Mouse (Mus musculus): Measurements from ENCODE around the gene Bcl2l15. TPM values are rescaled to one million over a fixed set of nuclear protein-coding genes. Genes with fewer than 3 reads are reported as not detected.
"Not testable (repeated sequence)": the region's sequence is repeated elsewhere in the genome, so short reads cannot be mapped to it uniquely, and the experiment has no call there.

Bcl2l15 gene
- polyA plus RNA-seq, 1 experiment from 2014 or later = 0.42 TPM

GRCm38 (mm10) chr3:103835272-103835950 is 3.0 kb downstream of the Bcl2l15 start:
- Histone ChIP-seq H3K27me3 (no peaks in the 10 kb centered on the region), H3K9ac (replicated peaks) (no peak overlapping the region), H3K9me3 (no peaks in the 10 kb centered on the region), H3K4me2 (replicated peaks) (no peak overlapping the region), H3K27ac (replicated peaks) (no peak overlapping the region), H3K4me3 (no peak overlapping the region), H3K36me3 (no peaks in the 10 kb centered on the region), H3K4me1 (no peaks in the 10 kb centered on the region)
- no peak for ATAC-seq (ENCODE audit: low FRiP score, low read depth)
- WGBS = 77% methylated on average over 6 of the region's 6 CpGs

- Histone ChIP-seq H3K9ac (replicated peaks) (no peak overlapping the region), H3K27ac (replicated peaks) (no peak overlapping the region), H3K4me3 (no peak overlapping the region), H3K4me2 (replicated peaks) (no peak overlapping the region), H3K4me1 (no peaks in the 10 kb centered on the region), H3K36me3 (no peaks in the 10 kb centered on the region), H3K27me3 (no peaks in the 10 kb centered on the region), H3K9me3 (no peaks in the 10 kb centered on the region)
- WGBS = 80% methylated on average over 10 of the region's 10 CpGs
- no peak for ATAC-seq (ENCODE audit: low FRiP score, low read depth)
Observed at GRCm38 (mm10) chr3:103835951-103836310, 3.5 kb downstream of the Bcl2l15 start.

- H3K27ac ChIP-seq (replicated peaks) = no peak overlapping the region
- no peaks in the 10 kb centered on the region for H3K9me3 ChIP-seq
- no peak overlapping the region for H3K9ac ChIP-seq (replicated peaks)
- H3K4me3 ChIP-seq = no peak overlapping the region
- 96% methylated on average over 5 of the region's 5 CpGs for WGBS
- no peak for ATAC-seq (ENCODE audit: low FRiP score, low read depth)
- H3K4me1 ChIP-seq = no peaks in the 10 kb centered on the region
- no peaks in the 10 kb centered on the region for H3K27me3 ChIP-seq
- H3K4me2 ChIP-seq (replicated peaks) = no peak overlapping the region
- H3K36me3 ChIP-seq = no peaks in the 10 kb centered on the region
Observed at GRCm38 (mm10) chr3:103836453-103836852, 4.1 kb downstream of the Bcl2l15 start.

GRCm38 (mm10) chr3:103839711-103840110 is 7.3 kb downstream of the Bcl2l15 start:
- H3K36me3 ChIP-seq = no peaks in the 10 kb centered on the region
- H3K4me1 ChIP-seq = no peaks in the 10 kb centered on the region
- H3K27me3 ChIP-seq = no peaks in the 10 kb centered on the region
- H3K9me3 ChIP-seq = no peaks in the 10 kb centered on the region
- no peak overlapping the region for H3K4me2 ChIP-seq (replicated peaks)
- H3K4me3 ChIP-seq = no peak overlapping the region
- no peak overlapping the region for H3K9ac ChIP-seq (replicated peaks)
- no peak overlapping the region for H3K27ac ChIP-seq (replicated peaks)
- WGBS = 93% methylated on average over 6 of the region's 6 CpGs
- no peak for ATAC-seq (ENCODE audit: low FRiP score, low read depth)

GRCm38 (mm10) chr3:103840195-103840594 is 7.8 kb downstream of the Bcl2l15 start:
- not testable (repeated sequence) for H3K4me1 ChIP-seq; H3K36me3 ChIP-seq; H3K9ac ChIP-seq (replicated peaks); H3K4me2 ChIP-seq (replicated peaks); H3K9me3 ChIP-seq; ATAC-seq (ENCODE audit: low FRiP score, low read depth); H3K4me3 ChIP-seq; H3K27me3 ChIP-seq; H3K27ac ChIP-seq (replicated peaks)
- 81% methylated on average over 3 of the region's 3 CpGs for WGBS

- H3K4me2 ChIP-seq (replicated peaks); ATAC-seq (ENCODE audit: low FRiP score, low read depth); H3K4me3 ChIP-seq; H3K36me3 ChIP-seq; H3K27ac ChIP-seq (replicated peaks); H3K27me3 ChIP-seq; H3K4me1 ChIP-seq; H3K9me3 ChIP-seq; H3K9ac ChIP-seq (replicated peaks): not testable (repeated sequence)
- WGBS = 92% methylated on average over 7 of the region's 7 CpGs
Observed at GRCm38 (mm10) chr3:103840946-103841345, 8.5 kb downstream of the Bcl2l15 start.

- H3K4me2 ChIP-seq (replicated peaks) = no peak overlapping the region
- no peaks in the 10 kb centered on the region for H3K36me3 ChIP-seq
- no peaks in the 10 kb centered on the region for H3K4me1 ChIP-seq
- no peak overlapping the region for H3K9ac ChIP-seq (replicated peaks)
- WGBS = 85% methylated on average over 9 of the region's 9 CpGs
- H3K9me3 ChIP-seq = no peaks in the 10 kb centered on the region
- H3K4me3 ChIP-seq = no peak overlapping the region
- H3K27ac ChIP-seq (replicated peaks) = no peak overlapping the region
- no peak for ATAC-seq (ENCODE audit: low FRiP score, low read depth)
- H3K27me3 ChIP-seq = no peaks in the 10 kb centered on the region
Observed at GRCm38 (mm10) chr3:103850644-103851363, 18.4 kb downstream of the Bcl2l15 start.

GRCm38 (mm10) chr3:103851481-103851880 is 19.1 kb downstream of the Bcl2l15 start:
- no peaks in the 10 kb centered on the region for H3K9me3 ChIP-seq
- H3K4me3 ChIP-seq = no peak overlapping the region
- no peak overlapping the region for H3K4me2 ChIP-seq (replicated peaks)
- no peak overlapping the region for H3K27ac ChIP-seq (replicated peaks)
- 94% methylated on average over 6 of the region's 6 CpGs for WGBS
- H3K9ac ChIP-seq (replicated peaks) = no peak overlapping the region
- ATAC-seq (ENCODE audit: low FRiP score, low read depth) = no peak
- H3K36me3 ChIP-seq = no peaks in the 10 kb centered on the region
- H3K27me3 ChIP-seq = no peaks in the 10 kb centered on the region
- no peaks in the 10 kb centered on the region for H3K4me1 ChIP-seq

- no peaks in the 10 kb centered on the region for H3K36me3 ChIP-seq
- no peaks in the 10 kb centered on the region for H3K4me1 ChIP-seq
- WGBS = 86% methylated on average over 8 of the region's 8 CpGs
- ATAC-seq (ENCODE audit: low FRiP score, low read depth) = no peak
- no peaks in the 10 kb centered on the region for H3K9me3 ChIP-seq
- H3K27ac ChIP-seq (replicated peaks) = no peak overlapping the region
- H3K9ac ChIP-seq (replicated peaks) = no peak overlapping the region
- no peak overlapping the region for H3K4me3 ChIP-seq
- no peaks in the 10 kb centered on the region for H3K27me3 ChIP-seq
- no peak overlapping the region for H3K4me2 ChIP-seq (replicated peaks)
Observed at GRCm38 (mm10) chr3:103851882-103852281, 19.5 kb downstream of the Bcl2l15 start.

- no peak for ATAC-seq (ENCODE audit: low FRiP score, low read depth)
- no peaks in the 10 kb centered on the region for H3K4me1 ChIP-seq
- H3K4me2 ChIP-seq (replicated peaks) = no peak overlapping the region
- H3K27me3 ChIP-seq = no peaks in the 10 kb centered on the region
- no peaks in the 10 kb centered on the region for H3K36me3 ChIP-seq
- no peaks in the 10 kb centered on the region for H3K9me3 ChIP-seq
- H3K27ac ChIP-seq (replicated peaks) = no peak overlapping the region
- H3K9ac ChIP-seq (replicated peaks) = no peak overlapping the region
- no peak overlapping the region for H3K4me3 ChIP-seq
- WGBS = 73% methylated on average over 3 of the region's 3 CpGs
Observed at GRCm38 (mm10) chr3:103852565-103853299, 20.3 kb downstream of the Bcl2l15 start.

- no peak overlapping the region for H3K27ac ChIP-seq (replicated peaks)
- no peak for ATAC-seq (ENCODE audit: low FRiP score, low read depth)
- 73% methylated on average over 8 of the region's 8 CpGs for WGBS
- no peaks in the 10 kb centered on the region for H3K4me1 ChIP-seq
- no peak overlapping the region for H3K4me2 ChIP-seq (replicated peaks)
- H3K9ac ChIP-seq (replicated peaks) = no peak overlapping the region
- no peaks in the 10 kb centered on the region for H3K36me3 ChIP-seq
- H3K27me3 ChIP-seq = no peaks in the 10 kb centered on the region
- H3K9me3 ChIP-seq = no peaks in the 10 kb centered on the region
- H3K4me3 ChIP-seq = no peak overlapping the region
Observed at GRCm38 (mm10) chr3:103853804-103854203, 21.4 kb downstream of the Bcl2l15 start.

GRCm38 (mm10) chr3:103857036-103857805 is 24.8 kb downstream of the Bcl2l15 start:
- no peaks in the 10 kb centered on the region for H3K27me3 ChIP-seq
- no peak for ATAC-seq (ENCODE audit: low FRiP score, low read depth)
- H3K36me3 ChIP-seq = no peaks in the 10 kb centered on the region
- 89% methylated on average over 7 of the region's 7 CpGs for WGBS
- H3K4me2 ChIP-seq (replicated peaks) = no peak overlapping the region
- no peak overlapping the region for H3K9ac ChIP-seq (replicated peaks)
- H3K4me1 ChIP-seq = no peaks in the 10 kb centered on the region
- no peak overlapping the region for H3K4me3 ChIP-seq
- H3K9me3 ChIP-seq = no peaks in the 10 kb centered on the region
- H3K27ac ChIP-seq (replicated peaks) = no peak overlapping the region

Data from midbrain, embryonic 12.5 days (tissue).